Mouse (Mus musculus): ENCODE measurements around the gene Rap1b. TPM values are rescaled to one million over a fixed set of nuclear protein-coding genes. Genes with fewer than 3 reads are reported as not detected.

Gene Rap1b
- total RNA-seq, 2 experiments from 2014 or later = 92.3 to 127 TPM

DNA sequence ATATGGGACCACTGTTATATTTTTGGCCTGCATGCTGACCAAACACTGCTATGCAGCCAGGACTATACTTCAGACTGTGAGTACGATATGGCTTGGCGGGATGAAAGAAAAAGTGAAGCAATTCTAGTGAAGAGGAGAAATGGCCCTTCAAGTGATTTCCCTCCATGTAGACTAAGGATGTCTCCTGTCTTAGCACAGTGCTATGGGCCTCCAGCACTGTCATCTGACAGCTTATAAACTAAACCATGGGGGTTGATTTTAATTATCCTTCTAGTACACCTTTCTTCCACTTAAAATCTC, 54.7 kb downstream of the Rap1b start:
- ATAC-seq (replicated peaks; ENCODE audit: poor library complexity, severe bottlenecking) = no peak

DNA sequence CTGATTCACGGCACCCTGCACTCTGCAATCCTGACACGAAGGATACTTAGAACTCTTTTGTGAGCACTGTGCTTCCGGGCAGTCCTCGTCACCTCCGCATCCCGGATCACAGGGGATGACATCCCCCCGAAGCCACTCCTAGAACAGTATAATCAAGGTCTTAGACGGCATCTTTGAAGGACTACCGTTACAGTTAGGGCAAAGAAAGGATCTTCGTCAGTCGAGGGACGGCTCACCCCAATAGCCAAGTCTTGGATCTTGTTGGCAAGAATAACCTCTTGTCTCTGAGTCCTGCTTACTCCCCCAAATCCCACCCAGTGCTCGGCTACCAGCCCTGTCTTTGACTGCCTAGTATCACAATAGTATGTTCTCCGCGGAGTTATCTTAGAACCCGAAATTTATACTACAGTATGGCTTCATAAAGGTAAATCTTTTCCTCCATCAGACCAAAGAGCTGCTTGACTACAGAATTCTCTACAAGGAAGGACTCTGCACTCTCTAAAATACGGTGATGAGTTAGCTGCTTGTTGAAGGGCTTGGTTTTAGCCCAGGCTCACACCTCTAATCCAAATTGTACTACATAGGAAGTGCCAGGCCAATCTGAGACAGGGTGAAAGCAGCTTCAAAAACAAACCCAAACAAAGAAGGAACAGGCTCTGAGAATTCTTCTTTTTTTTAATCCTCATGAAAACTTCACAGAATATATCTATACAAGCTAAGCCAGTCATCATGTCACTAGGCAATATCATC, 55.2 kb downstream of the Rap1b start:
- no peak for ATAC-seq (replicated peaks; ENCODE audit: poor library complexity, severe bottlenecking)

DNA sequence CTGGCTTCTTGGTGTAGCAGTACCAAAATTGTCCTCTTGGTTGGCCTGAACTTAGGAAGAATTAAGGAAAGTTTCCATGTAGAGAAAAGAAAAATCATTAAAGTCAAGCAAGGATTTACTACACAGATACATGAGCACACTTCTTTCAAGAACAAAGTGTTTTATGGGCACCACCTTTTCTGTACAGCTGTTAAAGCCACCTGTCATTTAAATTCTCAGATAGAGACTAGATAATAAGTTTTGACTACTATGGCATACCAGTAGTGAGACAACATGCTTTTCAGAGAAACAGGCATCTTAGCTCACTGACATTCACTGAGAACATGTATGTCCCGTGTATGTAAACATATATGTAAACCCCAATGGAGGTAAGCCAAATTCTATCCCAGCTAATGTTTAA, 55.8 kb downstream of the Rap1b start:
- no peak for ATAC-seq (replicated peaks; ENCODE audit: poor library complexity, severe bottlenecking)

DNA sequence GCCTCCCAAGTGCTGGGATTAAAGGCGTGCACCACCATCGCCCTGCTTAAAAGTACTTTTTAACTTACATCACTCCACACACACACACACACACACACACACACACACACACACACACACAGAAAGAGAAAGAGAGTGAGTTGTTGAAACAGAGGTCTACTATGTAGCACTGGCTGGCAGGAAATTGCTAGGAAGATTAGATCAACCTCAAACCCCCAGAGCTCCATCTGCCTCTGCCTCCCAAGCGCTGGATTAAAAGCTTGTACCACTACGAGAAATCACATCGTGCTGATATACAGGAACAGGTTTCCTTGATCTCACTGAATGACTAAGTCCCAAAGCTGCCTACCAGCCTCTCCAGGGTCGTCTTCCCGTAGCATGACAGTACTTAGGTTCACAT, 61.2 kb downstream of the Rap1b start:
- 0 out of 2 replicates have a peak, but pooled peaks have one; percentile 42 for ATAC-seq (replicated peaks; ENCODE audit: poor library complexity, severe bottlenecking)

DNA sequence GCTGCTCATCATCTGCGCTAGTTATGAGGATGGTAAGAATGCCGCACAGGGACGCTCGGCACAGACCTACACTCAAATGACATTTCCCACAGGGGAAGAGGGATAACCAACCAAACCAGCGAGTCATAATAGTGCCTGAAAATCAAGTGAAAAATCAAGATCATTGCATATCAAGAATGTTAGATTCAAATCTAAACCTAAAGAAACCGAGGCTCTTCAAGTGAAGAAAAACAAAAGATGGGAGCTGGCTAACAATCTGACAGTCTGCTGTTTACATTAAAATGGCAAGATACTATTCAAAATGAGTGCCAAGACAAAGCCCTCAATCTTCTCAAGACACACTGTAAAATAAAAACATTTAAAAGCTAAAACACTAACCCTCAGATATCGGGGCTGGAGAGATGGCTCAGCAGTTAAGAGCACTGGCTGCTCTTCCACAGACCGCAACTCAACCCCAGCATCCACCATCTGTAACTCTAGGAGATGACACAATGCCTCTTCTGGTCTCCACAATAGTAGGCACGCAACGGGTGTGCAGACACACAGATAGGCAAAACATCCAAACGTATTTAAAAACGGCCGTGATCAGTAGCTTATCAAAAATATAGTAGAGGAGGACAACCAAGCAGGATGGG, 61.9 kb downstream of the Rap1b start:
- no peak for ATAC-seq (replicated peaks; ENCODE audit: poor library complexity, severe bottlenecking)

DNA sequence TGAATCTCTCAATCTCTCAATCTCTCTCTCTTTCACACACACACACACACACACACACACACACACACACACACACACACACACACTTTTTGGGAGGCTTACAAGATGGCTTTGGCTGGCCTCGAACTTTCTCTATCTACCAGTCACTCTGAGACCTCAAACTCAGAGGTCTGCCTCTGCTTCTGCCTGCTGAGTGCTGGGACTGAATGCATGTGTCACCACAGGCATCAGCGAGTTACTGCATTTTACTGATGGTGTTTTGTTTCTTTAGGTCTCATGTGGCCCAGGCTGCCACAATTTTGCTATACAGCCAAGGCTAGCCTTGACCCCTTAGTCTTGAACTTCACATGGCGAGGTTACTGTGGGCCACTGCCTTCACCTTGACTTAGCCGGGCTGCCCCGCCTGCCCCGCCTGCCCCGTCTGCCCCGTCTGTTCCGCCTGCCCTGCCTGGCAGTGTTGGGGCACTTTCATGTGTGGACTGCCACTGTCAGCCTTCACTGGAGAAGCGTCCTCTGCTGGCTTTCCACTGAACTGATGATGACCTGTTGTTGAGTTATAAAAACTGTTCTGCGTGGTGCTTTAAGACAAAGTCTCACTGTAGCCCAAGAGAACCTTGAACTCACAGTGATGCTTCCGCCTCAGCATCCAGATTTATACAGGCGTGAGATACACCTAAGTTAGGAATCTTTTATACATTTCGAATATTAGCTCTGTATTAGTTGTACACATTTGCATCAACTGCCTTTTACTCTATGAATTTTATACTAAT, 63.2 kb downstream of the Rap1b start:
- no peak for ATAC-seq (replicated peaks; ENCODE audit: poor library complexity, severe bottlenecking)

DNA sequence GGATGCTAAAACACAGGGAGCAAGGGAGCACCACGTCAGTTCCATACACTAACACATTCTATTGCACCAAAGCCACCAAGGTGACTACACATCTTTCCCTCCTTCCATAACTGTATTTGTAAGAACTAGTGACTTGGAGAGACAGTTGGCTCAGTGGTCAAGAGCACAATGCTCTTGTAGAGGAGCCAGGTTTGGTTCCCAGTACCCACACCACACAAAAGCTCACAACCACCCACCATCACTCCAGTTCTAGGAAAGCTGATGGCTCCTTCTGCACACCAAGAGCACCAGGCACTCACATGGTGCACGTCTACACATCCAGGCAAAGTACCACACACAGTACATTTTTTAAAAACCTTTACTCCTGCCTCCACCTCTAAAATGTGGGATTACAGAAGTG, 63.8 kb downstream of the Rap1b start:
- ATAC-seq (replicated peaks; ENCODE audit: poor library complexity, severe bottlenecking) = no peak

DNA sequence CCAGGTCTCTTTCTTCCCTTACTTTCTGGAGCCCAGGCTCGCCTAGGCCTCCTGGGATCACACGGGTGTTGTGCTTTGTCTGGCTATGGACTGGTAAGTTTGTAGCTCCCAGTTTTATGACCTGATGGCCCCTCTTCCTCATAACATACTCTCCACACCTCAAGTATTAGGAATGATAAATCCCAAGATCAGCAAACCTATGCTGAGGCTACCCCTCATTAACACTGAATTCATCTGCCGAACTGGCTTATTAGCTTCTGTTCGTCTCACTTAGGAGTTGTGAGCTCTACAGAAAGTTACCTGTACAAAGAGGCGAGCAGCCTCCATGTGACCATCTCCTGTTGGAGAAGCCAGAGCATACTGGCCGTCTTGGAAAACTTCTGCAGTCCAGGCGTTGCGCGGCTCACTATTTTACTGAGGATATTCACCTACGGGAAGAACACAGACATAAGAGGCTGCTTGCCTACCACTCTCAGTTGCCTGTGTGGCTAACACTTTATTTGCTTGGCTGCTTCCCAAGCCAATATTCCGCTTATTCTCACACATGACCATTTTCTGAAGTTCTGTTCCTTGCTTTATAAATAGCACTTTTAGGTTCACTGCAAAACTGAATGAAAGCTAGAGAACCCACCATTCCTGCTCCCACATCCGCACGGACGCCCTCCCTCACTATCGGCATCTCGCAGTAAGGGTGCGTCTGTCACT, 64.7 kb downstream of the Rap1b start:
- no peak for ATAC-seq (replicated peaks; ENCODE audit: poor library complexity, severe bottlenecking)

DNA sequence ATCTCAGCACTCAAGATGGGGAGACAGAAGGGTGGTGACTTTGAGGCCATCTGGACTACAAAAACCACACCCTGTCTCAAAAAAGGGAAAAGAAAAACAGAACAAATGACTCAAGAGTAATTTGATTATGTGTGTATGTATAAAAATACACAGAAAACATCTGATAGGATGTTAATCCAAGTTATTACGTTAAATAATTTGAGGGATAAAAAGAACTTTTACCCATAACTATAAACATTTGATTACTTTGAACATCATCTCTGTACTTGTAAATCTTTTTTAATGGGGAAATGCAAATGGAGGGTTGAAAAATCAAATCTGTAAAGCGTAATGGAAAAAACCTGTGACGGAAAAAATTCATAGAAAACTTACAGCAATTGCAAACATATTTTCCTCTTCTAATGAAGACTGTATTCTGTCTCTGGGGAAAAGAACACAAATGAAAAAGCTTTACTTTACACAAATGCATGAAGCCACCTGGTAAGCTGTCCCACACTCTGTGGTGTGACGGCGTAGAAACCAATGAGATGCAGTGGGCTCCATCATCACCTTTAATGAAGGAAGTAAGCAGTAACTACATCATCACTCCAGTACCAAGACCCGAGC, 65.4 kb downstream of the Rap1b start:
- ATAC-seq (replicated peaks; ENCODE audit: poor library complexity, severe bottlenecking) = 0 out of 2 replicates have a peak, but pooled peaks have one; percentile 15

DNA sequence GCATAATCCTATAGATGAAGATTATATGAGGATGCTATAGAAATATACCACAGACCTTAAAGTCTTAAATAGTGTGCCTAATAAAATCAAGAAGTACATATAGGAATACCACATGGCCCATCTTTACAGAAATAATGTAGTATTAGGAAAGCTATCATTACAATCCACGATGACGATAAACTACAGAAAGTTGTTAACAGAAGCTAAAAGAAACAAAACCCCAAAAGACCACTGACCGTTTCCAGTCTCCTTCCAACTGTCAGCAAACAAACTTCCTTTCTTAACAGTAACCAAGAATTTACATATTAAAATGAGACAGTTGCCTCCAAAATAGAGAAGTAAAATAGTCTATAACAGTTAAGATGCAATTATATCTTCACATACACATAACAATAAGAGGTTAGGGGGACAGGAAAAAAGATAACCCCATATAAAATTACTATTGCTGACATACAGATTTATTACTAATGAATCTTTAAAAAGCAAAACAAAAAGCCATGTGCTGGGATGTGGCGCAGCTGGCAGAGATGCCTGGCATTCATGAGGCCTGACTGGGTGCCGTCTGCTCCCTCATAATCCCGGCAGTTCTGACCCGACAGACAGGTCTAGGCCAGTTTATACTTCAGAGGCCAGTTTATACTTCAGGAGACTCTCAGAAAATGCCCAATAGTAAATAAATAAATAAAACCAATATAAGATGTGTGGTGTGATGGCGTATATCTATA, 66.1 kb downstream of the Rap1b start:
- ATAC-seq (replicated peaks; ENCODE audit: poor library complexity, severe bottlenecking) = peak; percentile 31

DNA sequence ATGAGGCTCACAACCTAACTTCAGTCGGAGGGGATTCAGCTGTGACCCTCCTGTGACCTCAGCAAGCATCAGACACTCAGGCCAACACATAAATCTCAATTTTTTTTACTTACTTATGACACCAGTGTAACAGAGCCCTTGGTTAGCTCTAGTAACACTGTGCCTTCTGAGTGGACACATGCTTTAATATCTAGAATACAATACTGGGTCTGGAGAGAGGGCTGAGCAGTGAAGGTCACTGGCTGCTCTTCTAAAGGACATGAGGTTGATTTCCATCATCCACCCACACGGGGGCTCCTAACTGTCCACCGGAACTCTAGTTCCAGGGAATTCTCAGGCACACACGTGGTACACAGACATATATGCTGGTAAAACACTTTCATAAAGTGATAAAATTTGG, 66.9 kb downstream of the Rap1b start:
- no peak for ATAC-seq (replicated peaks; ENCODE audit: poor library complexity, severe bottlenecking)

DNA sequence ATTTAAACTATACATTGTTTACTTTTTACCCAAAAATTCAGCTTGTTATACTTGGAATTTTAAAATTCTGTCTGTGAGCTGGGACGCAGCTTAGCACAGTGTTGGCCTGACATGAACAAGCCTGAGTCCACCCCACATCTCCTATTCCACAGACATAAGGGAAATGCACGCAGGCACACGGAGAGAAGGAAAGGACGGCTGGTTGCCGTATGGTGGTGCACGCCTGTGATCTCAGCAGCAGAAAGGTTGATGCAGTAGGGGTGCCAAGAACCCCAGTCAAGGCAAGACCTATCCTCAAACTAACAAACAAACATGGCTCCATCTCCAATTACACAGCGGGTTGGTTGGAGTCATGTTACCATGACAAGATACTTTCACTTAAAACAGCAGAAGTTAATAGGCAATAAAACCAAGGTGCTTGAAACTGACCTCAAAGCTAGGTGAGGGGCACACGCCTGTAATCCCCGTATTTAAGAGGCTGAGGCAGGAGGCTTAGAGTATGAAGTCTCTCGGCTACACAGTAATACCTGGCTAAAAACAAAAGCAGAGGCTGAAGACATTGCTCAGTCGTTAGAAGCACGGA, 67.4 kb downstream of the Rap1b start:
- ATAC-seq (replicated peaks; ENCODE audit: poor library complexity, severe bottlenecking) = no peak

DNA sequence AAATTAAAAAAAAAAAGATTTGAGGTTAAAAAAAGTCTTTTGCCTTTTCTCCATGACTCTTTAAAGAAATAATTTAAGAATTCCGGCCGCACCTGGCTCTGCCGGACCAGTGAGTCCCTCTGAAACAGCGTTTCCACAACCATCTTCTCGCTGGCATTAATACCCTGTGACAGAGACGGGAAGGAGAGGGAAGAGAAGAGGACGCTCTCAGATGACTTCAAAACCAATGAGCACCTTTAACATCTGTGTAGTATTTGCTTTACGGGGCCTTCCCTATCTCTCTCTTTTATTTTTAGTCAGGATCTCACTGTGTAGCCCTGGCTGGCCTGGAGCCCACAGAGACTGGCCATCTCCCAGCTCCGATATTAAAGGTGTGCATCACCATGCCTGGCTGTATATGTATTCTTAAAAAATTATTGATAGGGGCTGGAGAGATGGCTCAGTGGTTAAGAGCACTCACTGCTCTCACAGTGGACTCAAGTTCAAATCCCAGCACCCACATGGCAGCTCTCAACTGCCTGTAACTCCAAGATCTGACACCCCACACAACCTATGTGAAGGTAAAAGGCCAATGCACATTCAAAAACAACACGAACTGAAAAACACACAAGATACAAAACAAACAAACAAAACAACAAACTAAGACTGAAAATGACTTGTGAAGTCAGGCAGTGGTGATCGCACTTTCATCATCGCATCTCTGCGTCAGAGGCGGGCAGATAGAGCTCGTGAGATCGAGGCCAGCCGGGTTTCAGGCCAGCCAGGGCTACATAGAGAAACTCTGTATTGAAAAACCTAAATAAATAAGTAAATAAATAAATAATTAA, 68.1 kb downstream of the Rap1b start:
- no peak for ATAC-seq (replicated peaks; ENCODE audit: poor library complexity, severe bottlenecking)

DNA sequence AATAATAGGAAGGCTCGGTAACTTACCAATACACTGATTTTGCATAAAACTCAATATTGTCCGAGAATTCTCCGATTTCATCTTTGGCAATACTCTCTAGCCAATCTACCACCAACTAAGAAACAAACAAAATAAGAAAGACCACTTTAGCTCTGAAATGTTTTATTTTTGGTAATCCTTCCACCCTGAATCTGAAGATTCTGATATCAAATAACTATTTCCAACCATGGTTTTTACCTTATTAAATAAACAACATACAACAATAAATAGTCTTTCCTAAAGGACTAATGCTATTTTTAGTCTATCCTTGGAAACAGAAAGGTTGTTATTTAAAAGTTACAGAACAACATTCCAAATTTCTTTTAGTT, 68.7 kb downstream of the Rap1b start:
- ATAC-seq (replicated peaks; ENCODE audit: poor library complexity, severe bottlenecking) = no peak

DNA sequence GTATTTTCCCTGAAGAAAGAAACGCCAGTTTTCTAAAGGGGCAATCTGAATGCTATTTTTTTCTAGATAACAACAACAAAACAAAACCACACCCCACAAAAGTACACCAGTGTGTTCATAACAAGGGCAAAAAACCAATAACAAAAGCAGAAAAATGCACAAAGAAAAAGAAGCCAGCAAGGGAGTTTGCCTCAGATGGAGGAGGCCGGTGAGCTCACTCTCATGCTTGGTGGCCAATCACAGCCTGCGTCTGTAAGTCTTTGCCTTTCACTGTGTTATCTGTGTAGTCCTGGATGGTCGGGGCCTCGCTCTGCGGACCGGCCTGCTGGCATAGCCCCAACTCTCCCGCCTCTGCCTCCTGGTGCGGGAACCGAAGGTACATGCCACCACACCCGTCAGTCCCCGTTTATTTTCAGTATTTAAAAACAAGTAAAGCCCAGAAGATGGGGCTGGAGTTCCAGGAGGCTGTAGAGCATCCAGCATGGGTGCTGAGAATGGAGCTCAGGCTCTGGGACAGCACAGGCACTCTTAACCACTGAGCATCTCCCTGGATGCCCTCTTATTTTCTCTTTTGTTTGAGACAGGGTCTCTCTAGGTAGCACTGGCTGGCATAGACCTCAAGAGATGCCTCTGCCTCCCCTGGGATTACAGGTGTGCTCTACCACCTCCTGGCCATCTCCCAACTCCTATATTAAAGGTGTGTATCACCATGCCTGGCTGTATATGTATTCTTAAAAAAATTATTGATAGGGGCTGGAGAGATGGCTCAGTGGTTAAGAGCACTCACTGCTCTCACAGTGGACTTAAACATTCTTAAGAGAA, 69.3 kb downstream of the Rap1b start:
- no peak for ATAC-seq (replicated peaks; ENCODE audit: poor library complexity, severe bottlenecking)

DNA sequence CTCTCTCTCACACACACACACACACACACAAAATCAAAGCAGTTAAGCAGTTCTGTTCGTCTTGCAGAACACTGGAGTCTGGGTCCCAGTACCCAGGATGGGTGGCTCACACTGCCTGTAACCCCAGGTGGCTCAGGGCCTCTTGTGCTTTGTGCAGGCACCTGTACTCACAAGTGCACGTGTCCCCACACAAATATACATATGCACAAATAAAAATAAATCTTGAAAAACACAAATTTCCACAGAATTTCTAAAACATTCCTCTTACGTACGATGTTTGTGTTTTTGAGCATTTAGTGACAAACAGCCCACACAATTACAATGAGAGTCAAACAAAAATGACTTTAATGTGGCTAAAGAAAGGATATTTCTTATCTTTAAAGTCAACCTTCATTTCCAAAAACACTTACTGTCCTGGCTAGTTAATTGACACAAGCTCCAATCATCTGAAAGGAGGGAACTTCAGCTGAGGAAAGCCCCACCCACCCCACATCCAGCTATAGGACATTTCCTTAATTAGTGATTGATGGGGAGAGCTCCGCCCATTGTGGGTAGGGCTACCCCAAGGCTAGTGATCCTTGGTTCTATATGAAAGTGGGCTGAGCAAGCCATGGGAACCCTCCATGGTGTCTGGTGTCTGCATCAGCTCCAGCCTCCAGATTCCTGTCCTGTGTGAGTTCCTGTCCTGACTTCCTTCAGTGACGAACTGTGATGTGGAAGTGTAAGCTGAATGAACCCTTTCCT, 70.3 kb downstream of the Rap1b start:
- peak; percentile 52 for ATAC-seq (replicated peaks; ENCODE audit: poor library complexity, severe bottlenecking)

DNA sequence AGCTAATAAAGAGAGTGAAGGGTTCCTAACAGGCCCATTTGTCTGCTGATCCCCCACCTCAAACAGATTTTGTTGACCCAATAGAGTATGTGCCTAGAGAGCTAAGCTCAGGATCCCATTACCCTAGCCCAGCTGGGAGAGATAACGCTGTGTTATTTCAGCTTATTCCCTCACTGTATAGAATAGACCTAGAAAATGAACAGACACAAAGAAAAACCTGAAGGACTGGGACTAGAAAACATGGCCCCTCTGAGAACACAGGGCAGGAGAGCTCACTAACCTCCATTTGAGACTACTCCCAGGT, 71.1 kb downstream of the Rap1b start:
- no peak for ATAC-seq (replicated peaks; ENCODE audit: poor library complexity, severe bottlenecking)
